Mouse (Mus musculus) hindbrain, postnatal 0 days (tissue): ENCODE data around the gene Zbtb32. TPM values are rescaled to one million over a fixed set of nuclear protein-coding genes. Genes with fewer than 3 reads are reported as not detected.
A peak's percentile ranks its signal among the peaks of the same experiment; 100 is the strongest.

Experiments
- ATAC-seq: fragments of 200-750 bp; cut with Nextera tagmentation; 2 replicates; pipeline ENCODE4 v1.8.0; 2017; ENCODE audit warnings: mild to moderate bottlenecking, moderate TSS enrichment, moderate library complexity
- DNase-seq: peaks from one replicate; pipeline ENCODE4 v3.0.0-alpha.2; 2015; ENCODE audit warnings: low spot score
- H3K27ac ChIP-seq: fragments of 300-500 bp; sonication (generic); 2 replicates; pipeline ENCODE4 v1.5.1; 2014; ENCODE audit warnings: mild to moderate bottlenecking
- H3K27me3 ChIP-seq: fragments of 300-500 bp; sonication (generic); 2 replicates; pipeline ENCODE4 v1.6.1; 2014; ENCODE audit warnings: low read length, mixed read lengths; ENCODE audit not compliant: insufficient read depth
- H3K36me3 ChIP-seq: fragments of 300-500 bp; sonication (generic); 2 replicates; pipeline ENCODE4 v1.6.1; 2014; ENCODE audit warnings: low read length, mixed read lengths; ENCODE audit not compliant: insufficient read depth
- H3K4me1 ChIP-seq: fragments of 300-500 bp; sonication (generic); 2 replicates; pipeline ENCODE4 v1.6.1; 2014; ENCODE audit warnings: antibody characterized with exemption, low read length, mixed read lengths; ENCODE audit not compliant: insufficient read depth
- H3K4me2 ChIP-seq: fragments of 300-500 bp; sonication (generic); 2 replicates; pipeline ENCODE4 v1.6.1; 2014; ENCODE audit warnings: low read depth, mild to moderate bottlenecking, low read length, moderate library complexity, mixed read lengths
- H3K4me3 ChIP-seq: fragments of 300-500 bp; sonication (generic); 2 replicates; pipeline ENCODE4 v1.5.1; 2014; ENCODE audit warnings: low read length
- H3K9ac ChIP-seq: fragments of 300-500 bp; sonication (generic); replicated peaks from 2 replicates; pipeline ENCODE4 v1.6.1; 2014; ENCODE audit warnings: mild to moderate bottlenecking, low read length, moderate library complexity, mixed read lengths
- H3K9me3 ChIP-seq: fragments of 300-500 bp; sonication (generic); 2 replicates; pipeline ENCODE4 v1.6.1; 2016; ENCODE audit warnings: low read length, mixed read lengths
- CTCF ChIP-seq: IDR thresholded peaks from 2 replicates; pipeline ENCODE4 v1.5.1; 2016; ENCODE audit warnings: antibody characterized with exemption, control low read depth, low read depth
- WGBS: fragments of 180-500 bp; shearing (Covaris S2); extraction: QIAGEN DNeasy Blood & Tissue Kit; methylation state at CpG from one replicate; pipeline ENCODE4 v1.1.7; 2014; 5-methylcytosine and 5-hydroxymethylcytosine counted together
- polyA plus RNA-seq: library from polyadenylated mRNA; unstranded; fragments of >200 nt; fragmentation: Nextera tagmentation; extraction: Ambion mirVana; gene quantifications from 2 replicates; pipeline ENCODE4 v1.2.1, GENCODE M21; 2015
- total RNA-seq: library from RNA; depleted of rRNA; stranded (reverse); fragments of >200 nt; gene quantifications from 2 replicates; pipeline ENCODE4 v1.2.3, GENCODE M21; 2014

Gene Zbtb32
- total and polyA plus RNA-seq, 2 experiments from 2014 or later = 0.18 TPM; not detected in 1

- ATAC-seq (no peak), DNase-seq (peak; percentile 69)
- H3K4me1 ChIP-seq = no peaks in the 10 kb centered on the region
- H3K4me2 ChIP-seq = no peak overlapping the region
- H3K9me3 ChIP-seq = no peaks in the 10 kb centered on the region
- TF ChIP-seq CTCF = peak; percentile 72
- no peak overlapping the region for H3K4me3 ChIP-seq
- WGBS = 23% methylated on average over 14 of the region's 14 CpGs
- no peaks in the 10 kb centered on the region for H3K27me3 ChIP-seq
- H3K27ac ChIP-seq = no peak overlapping the region
- peaks cover 12% of the 10 kb centered on the region; the same call in 1 of the 2 replicates for H3K36me3 ChIP-seq
- no peak overlapping the region for H3K9ac ChIP-seq
These were observed 14.9 kb upstream of the Zbtb32 start for GRCm38 (mm10) chr7:30613529-30614112.

GRCm38 (mm10) chr7:30612654-30613402 lies 14.1 kb upstream of the Zbtb32 start, which contains the start of gene Upk1a:
TSS of gene Upk1a (minus strand) at chr7:30612847.
- WGBS = 85% methylated on average over 8 of the region's 8 CpGs
- TF ChIP-seq CTCF = no peak

GRCm38 (mm10) chr7:30610043-30610442 lies 11.3 kb upstream of the Zbtb32 start:
- Histone ChIP-seq H3K4me2 (no peak overlapping the region), H3K9me3 (no peaks in the 10 kb centered on the region), H3K9ac (no peak overlapping the region), H3K27ac (no peak overlapping the region), H3K27me3 (no peaks in the 10 kb centered on the region), H3K36me3 (no peaks in the 10 kb centered on the region), H3K4me3 (no peak overlapping the region), H3K4me1 (no peaks in the 10 kb centered on the region)
- DNase-seq = no peak
- no peak for TF ChIP-seq CTCF
- ATAC-seq = no peak
- WGBS = 66% methylated on average over 7 of the region's 7 CpGs

More at GRCm38 (mm10) chr7:30612654-30613402, 14.1 kb upstream of the Zbtb32 start, which contains the start of gene Upk1a:
- Histone ChIP-seq H3K9me3 (no peaks in the 10 kb centered on the region), H3K4me2 (no peak within 1 kb of the TSS), H3K4me3 (no peak within 1 kb of the TSS), H3K27ac (no peak within 1 kb of the TSS), H3K9ac (no peak within 1 kb of the TSS), H3K36me3 (peaks cover 12% of the 10 kb centered on the region; the same call in 1 of the 2 replicates), H3K4me1 (no peaks in the 10 kb centered on the region), H3K27me3 (no peaks in the 10 kb centered on the region)
- no peak for DNase-seq
- no peak for ATAC-seq

DNA sequence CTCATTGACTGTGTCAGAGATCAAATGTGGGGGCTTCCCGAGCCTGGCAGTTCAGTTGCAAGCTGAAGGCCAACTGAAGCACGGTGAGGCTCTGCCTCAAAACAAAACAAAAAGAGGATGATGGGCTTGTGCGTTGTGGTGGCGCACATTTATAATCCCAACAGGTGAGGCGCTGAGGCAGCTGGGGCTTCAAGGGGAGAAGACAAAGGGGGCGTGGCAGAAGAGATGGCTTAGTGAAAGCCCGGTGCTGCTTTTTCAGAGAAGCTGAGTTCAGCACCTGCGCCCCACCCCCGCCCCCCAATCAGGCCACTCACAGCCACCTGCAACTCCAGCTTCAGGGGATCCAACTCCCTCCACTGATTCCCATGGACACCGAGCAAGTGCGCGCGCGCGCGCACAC lies 9.8 kb upstream of the Zbtb32 start:
- H3K9ac ChIP-seq = no peak overlapping the region; the same call in 1 of the 2 replicates
- no peaks in the 10 kb centered on the region for H3K36me3 ChIP-seq
- no peak overlapping the region for H3K27ac ChIP-seq
- no peak overlapping the region for H3K4me2 ChIP-seq
- DNase-seq (no peak), ATAC-seq (no peak)
- no peak overlapping the region for H3K4me3 ChIP-seq
- 55% methylated on average over 14 of the region's 16 CpGs for WGBS
- H3K4me1 ChIP-seq = no peaks in the 10 kb centered on the region
- H3K27me3 ChIP-seq = no peaks in the 10 kb centered on the region
- no peak for TF ChIP-seq CTCF
- H3K9me3 ChIP-seq = no peaks in the 10 kb centered on the region

- no peaks in the 10 kb centered on the region for H3K27me3 ChIP-seq
- no peaks in the 10 kb centered on the region for H3K9me3 ChIP-seq
- no peak overlapping the region; the same call in 1 of the 2 replicates for H3K9ac ChIP-seq
- WGBS = 27% methylated on average over 8 of the region's 8 CpGs
- peak; percentile 67 for TF ChIP-seq CTCF
- peak; percentile 66 for DNase-seq
- H3K4me2 ChIP-seq = no peak overlapping the region
- H3K4me3 ChIP-seq = no peak overlapping the region
- H3K36me3 ChIP-seq = no peaks in the 10 kb centered on the region
- no peaks in the 10 kb centered on the region for H3K4me1 ChIP-seq
- no peak overlapping the region for H3K27ac ChIP-seq
- ATAC-seq = peak; percentile 56; the same call in 1 of the 2 replicates
These were observed 9.1 kb upstream of the Zbtb32 start for GRCm38 (mm10) chr7:30607706-30608309.

DNA sequence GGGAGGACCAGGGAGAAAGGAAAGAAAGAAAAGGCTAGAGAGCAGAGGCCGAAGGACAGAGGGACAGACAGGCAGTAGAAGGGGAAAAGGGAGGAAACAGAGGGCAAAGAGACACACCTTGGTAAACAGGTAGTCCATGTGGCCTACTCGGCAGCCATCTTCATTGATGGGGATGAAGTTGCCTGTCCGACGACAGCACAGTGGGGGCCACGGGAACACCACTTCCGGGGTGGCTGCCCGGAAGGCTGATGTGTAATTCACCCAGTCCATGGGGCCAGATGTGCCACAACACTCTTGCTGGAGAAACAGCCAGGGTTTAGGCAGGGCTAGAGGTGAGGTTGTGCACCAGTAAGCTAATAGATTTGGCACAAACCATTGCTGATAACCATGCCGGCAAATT lies 6.2 kb upstream of the Zbtb32 start:
- TF ChIP-seq CTCF = no peak

More for the DNA sequence above, 6.2 kb upstream of the Zbtb32 start:
- no peak overlapping the region for H3K4me3 ChIP-seq
- H3K36me3 ChIP-seq = no peaks in the 10 kb centered on the region
- WGBS = 90% methylated on average over 8 of the region's 8 CpGs
- no peak overlapping the region for H3K27ac ChIP-seq
- no peak overlapping the region for H3K4me2 ChIP-seq
- no peaks in the 10 kb centered on the region for H3K9me3 ChIP-seq
- DNase-seq = no peak
- H3K27me3 ChIP-seq = no peaks in the 10 kb centered on the region
- no peaks in the 10 kb centered on the region for H3K4me1 ChIP-seq
- ATAC-seq = no peak
- H3K9ac ChIP-seq = no peak overlapping the region
